Mouse (Mus musculus) forelimb bud, embryonic 11.5 days (tissue): ENCODE measurements around the gene Akap13.
"Not testable (repeated sequence)": the region's sequence is repeated elsewhere in the genome, so short reads cannot be mapped to it uniquely, and the experiment has no call there.

Experiments used
- DNase-seq: peaks from one replicate; pipeline ENCODE4 v3.0.0-alpha.2; 2012; ENCODE audit warnings: low read depth, low spot score

The Akap13 gene

GRCm38 (mm10) chr7:75715026-75715425 lies 259.7 kb downstream of the Akap13 start:
- no peak for DNase-seq

- DNase-seq, result no peak
These were observed 260.6 kb downstream of the Akap13 start for GRCm38 (mm10) chr7:75715939-75716338.

- DNase-seq, result no peak
These were observed 262.0 kb downstream of the Akap13 start for GRCm38 (mm10) chr7:75717349-75717748.

- no peak for DNase-seq
These were observed 266.0 kb downstream of the Akap13 start for GRCm38 (mm10) chr7:75721302-75721701.

- no peak for DNase-seq
These were observed 268.7 kb downstream of the Akap13 start for GRCm38 (mm10) chr7:75724012-75724411.

GRCm38 (mm10) chr7:75725899-75726298 lies 270.6 kb downstream of the Akap13 start:
- DNase-seq, result no peak

GRCm38 (mm10) chr7:75726867-75727266 lies 271.5 kb downstream of the Akap13 start:
- no peak for DNase-seq

- no peak for DNase-seq
These were observed 274.3 kb downstream of the Akap13 start for GRCm38 (mm10) chr7:75729652-75730051.

- DNase-seq, result no peak
These were observed 274.9 kb downstream of the Akap13 start for GRCm38 (mm10) chr7:75730216-75730615.

- DNase-seq, result peak; percentile 25
These were observed 276.6 kb downstream of the Akap13 start for GRCm38 (mm10) chr7:75731951-75732350.

GRCm38 (mm10) chr7:75733166-75733565 lies 277.8 kb downstream of the Akap13 start:
- DNase-seq, result no peak

- DNase-seq, result peak; percentile 62
These were observed 283.9 kb downstream of the Akap13 start for GRCm38 (mm10) chr7:75739075-75739725.

- DNase-seq, result no peak
These were observed 289.2 kb downstream of the Akap13 start for GRCm38 (mm10) chr7:75744528-75744927.

GRCm38 (mm10) chr7:75744978-75745638 lies 289.8 kb downstream of the Akap13 start:
- no peak for DNase-seq

- not testable (repeated sequence) for DNase-seq
These were observed 290.6 kb downstream of the Akap13 start for GRCm38 (mm10) chr7:75745969-75746368.

GRCm38 (mm10) chr7:75750581-75750980 lies 295.2 kb downstream of the Akap13 start:
- no peak for DNase-seq

GRCm38 (mm10) chr7:75751161-75751803 lies 295.9 kb downstream of the Akap13 start:
- no peak for DNase-seq

- DNase-seq, result no peak
These were observed 297.3 kb downstream of the Akap13 start for GRCm38 (mm10) chr7:75752442-75753191.

GRCm38 (mm10) chr7:75753192-75753783 lies 298.0 kb downstream of the Akap13 start:
- no peak for DNase-seq

- no peak for DNase-seq
These were observed 299.5 kb downstream of the Akap13 start for GRCm38 (mm10) chr7:75754587-75755499.
